Mouse (Mus musculus): ENCODE measurements around the gene Ncaph2. TPM values are rescaled to one million over a fixed set of nuclear protein-coding genes. Genes with fewer than 3 reads are reported as not detected.

The Ncaph2 gene
- polyA plus RNA-seq, 1 experiment from 2014 or later: 155 TPM

GRCm38 (mm10) chr15:89374340-89374739 lies 18.8 kb downstream of the Ncaph2 start:
- H3K9me3 ChIP-seq (replicated peaks): no peaks in the 10 kb centered on the region
- peaks cover 37% of the 10 kb centered on the region for H3K27me3 ChIP-seq
- peaks cover 35% of the 10 kb centered on the region for H3K36me3 ChIP-seq
- H3K4me1 ChIP-seq: peaks cover 47% of the 10 kb centered on the region
- peak overlapping the region; percentile 69 for H3K4me3 ChIP-seq (replicated peaks)
- 45% methylated on average over 9 of the region's 9 CpGs for WGBS
- peak overlapping the region; percentile 79 for H3K9ac ChIP-seq
- H3K4me2 ChIP-seq: peak overlapping the region; percentile 95
- no peak for ATAC-seq (replicated peaks; ENCODE audit: low FRiP score)
- H3K27ac ChIP-seq: peak overlapping the region; percentile 97

GRCm38 (mm10) chr15:89374801-89375534 lies 19.4 kb downstream of the Ncaph2 start:
- H3K9me3 ChIP-seq (replicated peaks): no peaks in the 10 kb centered on the region
- no peak overlapping the region for H3K27ac ChIP-seq
- no peak for ATAC-seq (replicated peaks; ENCODE audit: low FRiP score)
- 0 out of 2 replicates have a peak overlapping the region, but pooled peaks have one; percentile 79 for H3K9ac ChIP-seq
- peaks cover 42% of the 10 kb centered on the region for H3K27me3 ChIP-seq
- H3K4me3 ChIP-seq (replicated peaks): 0 out of 2 replicates have a peak overlapping the region, but pooled peaks have one; percentile 69
- peaks cover 28% of the 10 kb centered on the region for H3K36me3 ChIP-seq
- H3K4me2 ChIP-seq: no peak overlapping the region
- peaks cover 49% of the 10 kb centered on the region for H3K4me1 ChIP-seq
- WGBS: 92% methylated on average over 17 of the region's 17 CpGs

- Histone ChIP-seq H3K4me1 (peaks cover 49% of the 10 kb centered on the region), H3K9ac (no peak overlapping the region), H3K4me2 (no peak overlapping the region), H3K27me3 (peaks cover 51% of the 10 kb centered on the region), H3K9me3 (replicated peaks) (no peaks in the 10 kb centered on the region), H3K36me3 (peaks cover 18% of the 10 kb centered on the region), H3K4me3 (replicated peaks) (no peak overlapping the region), H3K27ac (no peak overlapping the region)
- WGBS: 78% methylated on average over 7 of the region's 7 CpGs
- no peak for ATAC-seq (replicated peaks; ENCODE audit: low FRiP score)
Observed at GRCm38 (mm10) chr15:89376040-89376439, 20.5 kb downstream of the Ncaph2 start.

GRCm38 (mm10) chr15:89376957-89377356 lies 21.4 kb downstream of the Ncaph2 start, which contains the start of gene Tymp:
Gene Tymp, minus strand, starts transcription at chr15:89377039.
- Histone ChIP-seq H3K9me3 (replicated peaks) (no peaks in the 10 kb centered on the region), H3K27me3 (peaks cover 57% of the 10 kb centered on the region), H3K4me1 (peaks cover 49% of the 10 kb centered on the region), H3K9ac (no peak within 1 kb of the TSS), H3K4me3 (replicated peaks) (peak within 1 kb of the TSS; percentile 4; the same call in 1 of the 2 replicates), H3K36me3 (peaks cover 8% of the 10 kb centered on the region), H3K4me2 (peak within 1 kb of the TSS; percentile 40), H3K27ac (no peak within 1 kb of the TSS)
- 19% methylated on average over 16 of the region's 16 CpGs for WGBS
- no peak for ATAC-seq (replicated peaks; ENCODE audit: low FRiP score)

GRCm38 (mm10) chr15:89377362-89377761 lies 21.8 kb downstream of the Ncaph2 start:
- peaks cover 4% of the 10 kb centered on the region for H3K36me3 ChIP-seq
- 4% methylated on average over 17 of the region's 18 CpGs for WGBS
- peak overlapping the region; percentile 4; the same call in 1 of the 2 replicates for H3K4me3 ChIP-seq (replicated peaks)
- H3K4me1 ChIP-seq: peaks cover 45% of the 10 kb centered on the region
- H3K27me3 ChIP-seq: peaks cover 60% of the 10 kb centered on the region
- no peaks in the 10 kb centered on the region for H3K9me3 ChIP-seq (replicated peaks)
- no peak for ATAC-seq (replicated peaks; ENCODE audit: low FRiP score)
- H3K27ac ChIP-seq: no peak overlapping the region
- H3K4me2 ChIP-seq: peak overlapping the region; percentile 40
- H3K9ac ChIP-seq: no peak overlapping the region

GRCm38 (mm10) chr15:89377938-89378828 lies 22.7 kb downstream of the Ncaph2 start:
- 12% methylated on average over 46 of the region's 46 CpGs for WGBS
- H3K36me3 ChIP-seq: no peaks in the 10 kb centered on the region
- no peak overlapping the region for H3K27ac ChIP-seq
- ATAC-seq (replicated peaks; ENCODE audit: low FRiP score): no peak
- H3K27me3 ChIP-seq: peaks cover 63% of the 10 kb centered on the region
- peak overlapping the region; percentile 44 for H3K4me3 ChIP-seq (replicated peaks)
- H3K4me1 ChIP-seq: peaks cover 37% of the 10 kb centered on the region
- H3K4me2 ChIP-seq: peak overlapping the region; percentile 85
- H3K9ac ChIP-seq: peak overlapping the region; percentile 38; the same call in 1 of the 2 replicates
- H3K9me3 ChIP-seq (replicated peaks): no peaks in the 10 kb centered on the region

- peak within 1 kb of the TSS; percentile 38 for H3K9ac ChIP-seq
- peaks cover 33% of the 10 kb centered on the region for H3K4me1 ChIP-seq
- H3K36me3 ChIP-seq: no peaks in the 10 kb centered on the region
- ATAC-seq (replicated peaks; ENCODE audit: low FRiP score): no peak
- H3K27ac ChIP-seq: no peak within 1 kb of the TSS
- peaks cover 63% of the 10 kb centered on the region for H3K27me3 ChIP-seq
- WGBS: under 1% methylated on average over 33 of the region's 33 CpGs
- H3K9me3 ChIP-seq (replicated peaks): no peaks in the 10 kb centered on the region
- peak within 1 kb of the TSS; percentile 44 for H3K4me3 ChIP-seq (replicated peaks)
- peak within 1 kb of the TSS; percentile 85 for H3K4me2 ChIP-seq
Observed at GRCm38 (mm10) chr15:89378831-89379401, 23.4 kb downstream of the Ncaph2 start, which contains the start of gene Odf3b. Gene Odf3b, minus strand, starts transcription at chr15:89379282.

- H3K27ac ChIP-seq: no peak overlapping the region
- peak overlapping the region; percentile 85 for H3K4me2 ChIP-seq
- peaks cover 63% of the 10 kb centered on the region for H3K27me3 ChIP-seq
- H3K9me3 ChIP-seq (replicated peaks): no peaks in the 10 kb centered on the region
- no peak overlapping the region for H3K9ac ChIP-seq
- ATAC-seq (replicated peaks; ENCODE audit: low FRiP score): no peak
- H3K4me1 ChIP-seq: peaks cover 28% of the 10 kb centered on the region
- WGBS: 8% methylated on average over 10 of the region's 10 CpGs
- peak overlapping the region; percentile 44 for H3K4me3 ChIP-seq (replicated peaks)
- H3K36me3 ChIP-seq: no peaks in the 10 kb centered on the region
Observed at GRCm38 (mm10) chr15:89379429-89379828, 23.9 kb downstream of the Ncaph2 start.

GRCm38 (mm10) chr15:89384617-89385016 lies 29.1 kb downstream of the Ncaph2 start, which contains the start of gene Klhdc7b:
Gene Klhdc7b, plus strand, starts transcription at chr15:89384917.
- H3K9ac ChIP-seq: no peak within 1 kb of the TSS
- WGBS: 83% methylated on average over 7 of the region's 7 CpGs
- no peak for ATAC-seq (replicated peaks; ENCODE audit: low FRiP score)
- H3K9me3 ChIP-seq (replicated peaks): no peaks in the 10 kb centered on the region
- H3K27ac ChIP-seq: no peak within 1 kb of the TSS
- no peaks in the 10 kb centered on the region for H3K36me3 ChIP-seq
- H3K4me2 ChIP-seq: no peak within 1 kb of the TSS
- H3K4me3 ChIP-seq (replicated peaks): no peak within 1 kb of the TSS
- H3K4me1 ChIP-seq: no peaks in the 10 kb centered on the region
- peaks cover 24% of the 10 kb centered on the region for H3K27me3 ChIP-seq

- Histone ChIP-seq H3K4me3 (replicated peaks) (no peak overlapping the region), H3K9me3 (replicated peaks) (no peaks in the 10 kb centered on the region), H3K4me2 (no peak overlapping the region), H3K36me3 (no peaks in the 10 kb centered on the region), H3K27ac (no peak overlapping the region), H3K27me3 (peaks cover 5% of the 10 kb centered on the region), H3K9ac (no peak overlapping the region), H3K4me1 (no peaks in the 10 kb centered on the region)
- ATAC-seq (replicated peaks; ENCODE audit: low FRiP score): no peak
- WGBS: 51% methylated on average over 12 of the region's 12 CpGs
Observed at GRCm38 (mm10) chr15:89387127-89387526, 31.6 kb downstream of the Ncaph2 start.

- no peaks in the 10 kb centered on the region for H3K9me3 ChIP-seq (replicated peaks)
- H3K4me2 ChIP-seq: no peak overlapping the region
- H3K27me3 ChIP-seq: no peaks in the 10 kb centered on the region; the same call in 1 of the 2 replicates
- no peak overlapping the region for H3K27ac ChIP-seq
- H3K4me1 ChIP-seq: no peaks in the 10 kb centered on the region
- no peak overlapping the region for H3K9ac ChIP-seq
- WGBS: 89% methylated on average over 10 of the region's 10 CpGs
- H3K36me3 ChIP-seq: no peaks in the 10 kb centered on the region
- no peak for ATAC-seq (replicated peaks; ENCODE audit: low FRiP score)
- no peak overlapping the region for H3K4me3 ChIP-seq (replicated peaks)
Observed at GRCm38 (mm10) chr15:89390081-89390480, 34.6 kb downstream of the Ncaph2 start.
